8 mouse cellular contexts compared by ENCODE assay signal in the genomic region with DNA sequence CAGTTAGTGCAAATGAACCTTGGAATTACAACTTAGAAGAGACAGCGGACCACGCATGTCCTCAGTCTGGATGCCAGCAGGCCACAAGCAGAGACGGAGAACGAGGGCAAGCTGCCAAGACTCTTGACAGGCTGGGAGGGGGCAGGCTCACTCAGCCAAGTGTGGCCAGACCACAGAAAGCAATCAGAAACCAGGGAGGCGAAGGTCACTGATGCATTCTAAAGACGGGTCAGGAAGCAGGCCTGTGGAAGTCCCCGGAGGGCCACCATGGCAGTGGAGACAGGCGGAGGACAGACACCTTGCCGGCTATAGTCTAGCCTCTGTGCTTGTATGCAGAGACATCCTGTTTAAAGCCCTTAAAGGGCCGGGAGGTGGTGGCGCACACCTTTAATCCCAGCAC.
DNase-seq lines count a peak whose midpoint lies in the region; ATAC-seq and TF ChIP-seq lines count a peak whose summit lies in the region.

No protein-coding gene starts in this region.

- no peak overlapping the region for H3K4me2 ChIP-seq in embryonic facial prominence, embryonic 13.5 days
- H3K4me2 ChIP-seq in midbrain, postnatal 0 days (ENCODE audit: low read depth, low read length, poor library complexity, severe bottlenecking) = no peak overlapping the region

- H3K36me3 ChIP-seq in embryonic facial prominence, embryonic 13.5 days = peaks cover 95% of the 10 kb centered on the region
- H3K36me3 ChIP-seq in embryonic facial prominence, embryonic 10.5 days (replicated peaks) = peaks cover 98% of the 10 kb centered on the region
- H3K36me3 ChIP-seq in midbrain, postnatal 0 days (ENCODE audit: insufficient read depth, low read length) = peaks cover 74% of the 10 kb centered on the region

- H3K4me3 ChIP-seq in embryonic facial prominence, embryonic 13.5 days = no peak overlapping the region
- H3K4me3 ChIP-seq in embryonic facial prominence, embryonic 10.5 days = no peak overlapping the region
- H3K4me3 ChIP-seq in midbrain, postnatal 0 days (ENCODE audit: low read depth, low read length) = no peak overlapping the region

- ATAC-seq in embryonic facial prominence, embryonic 13.5 days (ENCODE audit: insufficient number of reproducible peaks, insufficient read depth, low FRiP score, low TSS enrichment, low read depth) = no peak
- ATAC-seq in midbrain, postnatal 0 days (ENCODE audit: low FRiP score) = no peak

- H3K4me1 ChIP-seq in embryonic facial prominence, embryonic 13.5 days = peaks cover 16% of the 10 kb centered on the region
- peaks cover 6% of the 10 kb centered on the region; the same call in 1 of the 2 replicates for H3K4me1 ChIP-seq in embryonic facial prominence, embryonic 10.5 days
- no peaks in the 10 kb centered on the region for H3K4me1 ChIP-seq in midbrain, postnatal 0 days (ENCODE audit: insufficient read depth, low read length)

- no peak for DNase-seq in embryonic facial prominence, embryonic 10.5 days (ENCODE audit: low spot score)
- peak; percentile 91 for DNase-seq in adrenal gland, postnatal 10 days
- peak; percentile 54 to 72 for DNase-seq in frontal cortex, postnatal 10 days (ENCODE audit: low spot score in 2 of 2)
- DNase-seq in heart, postnatal 4 days = peak; percentile 93
- peak; percentile 57 to 76 for DNase-seq in layer of hippocampus, postnatal 25 days (ENCODE audit: extremely low spot score in 1 of 2, low spot score in 1 of 2)
- DNase-seq in midbrain, postnatal 0 days (ENCODE audit: low spot score) = peak; percentile 94
- DNase-seq in embryo, embryonic 10.5 days (ENCODE audit: low spot score) = no peak

- H3K9ac ChIP-seq in embryonic facial prominence, embryonic 13.5 days = no peak overlapping the region
- no peak overlapping the region for H3K9ac ChIP-seq in midbrain, postnatal 0 days (replicated peaks; ENCODE audit: low read length, poor library complexity, severe bottlenecking)

- TF ChIP-seq CTCF in midbrain, postnatal 0 days (IDR thresholded peaks at IDR 0.05) = no peak

- H3K27me3 ChIP-seq in embryonic facial prominence, embryonic 13.5 days = no peaks in the 10 kb centered on the region
- H3K27me3 ChIP-seq in embryonic facial prominence, embryonic 10.5 days (replicated peaks; ENCODE audit: low read depth, poor library complexity, severe bottlenecking) = no peaks in the 10 kb centered on the region
- H3K27me3 ChIP-seq in midbrain, postnatal 0 days (ENCODE audit: insufficient read depth, low read length) = no peaks in the 10 kb centered on the region

- 57% methylated on average over 11 of the region's 11 CpGs for WGBS in embryonic facial prominence, embryonic 13.5 days
- 86% methylated on average over 11 of the region's 11 CpGs for WGBS in embryonic facial prominence, embryonic 10.5 days
- WGBS in midbrain, postnatal 0 days = 52% methylated on average over 11 of the region's 11 CpGs

- H3K9me3 ChIP-seq in embryonic facial prominence, embryonic 13.5 days = no peaks in the 10 kb centered on the region
- no peaks in the 10 kb centered on the region for H3K9me3 ChIP-seq in embryonic facial prominence, embryonic 10.5 days
- H3K9me3 ChIP-seq in midbrain, postnatal 0 days (ENCODE audit: low read length) = no peaks in the 10 kb centered on the region

- peak overlapping the region; percentile 51; the same call in 1 of the 2 replicates for H3K27ac ChIP-seq in embryonic facial prominence, embryonic 13.5 days
- H3K27ac ChIP-seq in embryonic facial prominence, embryonic 10.5 days (replicated peaks) = no peak overlapping the region
- H3K27ac ChIP-seq in midbrain, postnatal 0 days (ENCODE audit: low read depth, low read length) = no peak overlapping the region

Comparison
In these comparisons a context has a peak if more than half of its experiments do, and no peak if none do; other contexts are left out.
1. DNase-seq: peak in adrenal gland, postnatal 10 days (single experiment), frontal cortex, postnatal 10 days (2 of 2), heart, postnatal 4 days (single experiment), layer of hippocampus, postnatal 25 days (2 of 2) and midbrain, postnatal 0 days (single experiment); none in embryonic facial prominence, embryonic 10.5 days (single experiment) and embryo, embryonic 10.5 days (single experiment).